Mouse (Mus musculus) midbrain, embryonic 14.5 days (tissue): Measurements from ENCODE around the gene Gm10128. TPM values are rescaled to one million over a fixed set of nuclear protein-coding genes. Genes with fewer than 3 reads are reported as not detected.
A peak's percentile ranks its signal among the peaks of the same experiment; 100 is the strongest.
"Not testable (repeated sequence)": the region's sequence is repeated elsewhere in the genome, so short reads cannot be mapped to it uniquely, and the experiment has no call there.

Source experiments
- ATAC-seq: fragments of 200-750 bp; cut with Nextera tagmentation; 2 replicates; pipeline ENCODE4 v1.8.0; 2017; ENCODE audit warnings: moderate number of reproducible peaks, moderate library complexity; ENCODE audit not compliant: low FRiP score, low TSS enrichment
- DNase-seq: peaks from one replicate; pipeline ENCODE4 v3.0.0-alpha.2; 2015
- H3K27ac ChIP-seq: fragments of 300-500 bp; sonication (generic); replicated peaks from 2 replicates; pipeline ENCODE4 v1.5.1; 2014; ENCODE audit warnings: mild to moderate bottlenecking, low read depth, low read length, moderate library complexity
- H3K27me3 ChIP-seq: fragments of 300-500 bp; sonication (generic); 2 replicates; pipeline ENCODE4 v1.6.1; 2014; ENCODE audit warnings: low read length, control low read depth, mixed read lengths; ENCODE audit not compliant: control insufficient read depth, insufficient read depth
- H3K36me3 ChIP-seq: fragments of 300-500 bp; sonication (generic); 2 replicates; pipeline ENCODE4 v1.6.1; 2014; ENCODE audit warnings: low read length, control low read depth; ENCODE audit not compliant: control insufficient read depth, insufficient read depth
- H3K4me1 ChIP-seq: fragments of 300-500 bp; sonication (generic); 2 replicates; pipeline ENCODE4 v1.6.1; 2014; ENCODE audit warnings: mild to moderate bottlenecking, antibody characterized with exemption, low read length, control low read depth; ENCODE audit not compliant: control insufficient read depth, insufficient read depth
- H3K4me2 ChIP-seq: fragments of 300-500 bp; sonication (generic); 2 replicates; pipeline ENCODE4 v1.6.1; 2014; ENCODE audit warnings: mild to moderate bottlenecking, low read length, moderate library complexity
- H3K4me3 ChIP-seq: fragments of 300-500 bp; sonication (generic); replicated peaks from 2 replicates; pipeline ENCODE4 v1.5.1; 2014; ENCODE audit warnings: low read depth, low read length
- H3K9ac ChIP-seq: fragments of 300-500 bp; sonication (generic); replicated peaks from 2 replicates; pipeline ENCODE4 v1.6.1; 2014; ENCODE audit warnings: mild to moderate bottlenecking, low read length, moderate library complexity
- H3K9me3 ChIP-seq: fragments of 300-500 bp; sonication (generic); 2 replicates; pipeline ENCODE4 v1.6.1; 2016; ENCODE audit warnings: low read length, control low read depth, mixed read lengths; ENCODE audit not compliant: control insufficient read depth
- WGBS: fragments of 180-500 bp; shearing (Covaris S2); extraction: QIAGEN DNeasy Blood & Tissue Kit; methylation state at CpG from one replicate; pipeline ENCODE4 v1.1.7; 2014; 5-methylcytosine and 5-hydroxymethylcytosine counted together
- polyA plus RNA-seq: library from polyadenylated mRNA; unstranded; fragments of >200 nt; fragmentation: Nextera tagmentation; extraction: Ambion mirVana; gene quantifications from 2 replicates; pipeline ENCODE4 v1.2.1, GENCODE M21; 2014

The Gm10128 gene
- polyA plus RNA-seq = not detected in 2 replicates

- not testable (repeated sequence) for H3K36me3 ChIP-seq, H3K9me3 ChIP-seq, H3K4me1 ChIP-seq, H3K9ac ChIP-seq, DNase-seq, ATAC-seq, H3K4me3 ChIP-seq, H3K4me2 ChIP-seq, H3K27me3 ChIP-seq, H3K27ac ChIP-seq
- no CpG with 5 or more reads among the region's 2 CpGs for WGBS
Measured at GRCm38 (mm10) chr14:7643872-7644271, at the start of gene Gm10128. Gm10128 (minus strand) TSS chr14:7643972.

- H3K9me3 ChIP-seq, H3K4me2 ChIP-seq, H3K4me3 ChIP-seq, H3K4me1 ChIP-seq, H3K27me3 ChIP-seq, H3K9ac ChIP-seq, ATAC-seq, H3K36me3 ChIP-seq, H3K27ac ChIP-seq: not testable (repeated sequence)
- DNase-seq = peak; percentile 16
- 64% methylated on average over 5 of the region's 5 CpGs for WGBS
Measured at GRCm38 (mm10) chr14:7681170-7681569, 37.4 kb upstream of the Gm10128 start.

GRCm38 (mm10) chr14:7662491-7662890 is 18.7 kb upstream of the Gm10128 start:
- H3K9ac ChIP-seq, H3K27ac ChIP-seq, H3K36me3 ChIP-seq, H3K4me2 ChIP-seq, H3K9me3 ChIP-seq, ATAC-seq, H3K4me3 ChIP-seq, H3K27me3 ChIP-seq, H3K4me1 ChIP-seq, DNase-seq: not testable (repeated sequence)
- 88% methylated on average over 2 of the region's 2 CpGs for WGBS

- not testable (repeated sequence) for H3K9me3 ChIP-seq, H3K36me3 ChIP-seq, H3K27me3 ChIP-seq, H3K4me1 ChIP-seq, ATAC-seq, H3K27ac ChIP-seq
- peak overlapping the region; percentile 53 for H3K9ac ChIP-seq
- under 1% methylated on average over 31 of the region's 76 CpGs for WGBS
- DNase-seq = peak; percentile 12
- H3K4me3 ChIP-seq = peak overlapping the region; percentile 34
- peak overlapping the region; percentile 52 for H3K4me2 ChIP-seq
Measured at GRCm38 (mm10) chr14:7658101-7659074, 14.6 kb upstream of the Gm10128 start.

GRCm38 (mm10) chr14:7657456-7657855 is 13.7 kb upstream of the Gm10128 start:
- H3K4me1 ChIP-seq, ATAC-seq, H3K9me3 ChIP-seq, H3K9ac ChIP-seq, H3K36me3 ChIP-seq, H3K27ac ChIP-seq, H3K27me3 ChIP-seq, DNase-seq: not testable (repeated sequence)
- peak overlapping the region; percentile 52 for H3K4me2 ChIP-seq
- H3K4me3 ChIP-seq = peak overlapping the region; percentile 34
- 8% methylated on average over 6 of the region's 10 CpGs for WGBS

GRCm38 (mm10) chr14:7595492-7595891 is 48.3 kb downstream of the Gm10128 start, which contains the start of gene Gm10338:
Gm10338 (minus strand) TSS chr14:7595592.
- no CpG with 5 or more reads among the region's 2 CpGs for WGBS
- H3K9me3 ChIP-seq, H3K4me1 ChIP-seq, H3K27ac ChIP-seq, DNase-seq, H3K36me3 ChIP-seq, H3K27me3 ChIP-seq, H3K4me3 ChIP-seq, ATAC-seq, H3K4me2 ChIP-seq, H3K9ac ChIP-seq: not testable (repeated sequence)

Other genes starting within 250 kb of the Gm10128 start
- gene Gm3755, start 193.1 kb downstream of the Gm10128 start, polyA plus RNA-seq = 0.16 TPM in 1 of 2 replicates, not detected in the other
- gene Gm3752, start 160.2 kb downstream of the Gm10128 start, polyA plus RNA-seq = 14.9 and 18.1 TPM in 2 replicates
- gene Gm3558, start 75.4 kb downstream of the Gm10128 start, polyA plus RNA-seq = 5.3 and 9.4 TPM in 2 replicates
- not detected in 2 replicates for gene Gm10338, start 48.4 kb downstream of the Gm10128 start, polyA plus RNA-seq
- gene Gm26661, start 147.6 kb upstream of the Gm10128 start, polyA plus RNA-seq = not detected in 2 replicates
- 3.8 and 13.6 TPM in 2 replicates for gene Flnb, start 174.0 kb upstream of the Gm10128 start, polyA plus RNA-seq